Mouse (Mus musculus) ovary, postnatal 10 days (tissue): ENCODE measurements at regions not wholly inside any gene's neighbourhood (a gene's known extent, or its start where the extent isn't known, plus 50 kb on each side); places are given as distances from the start of the nearest gene placed in this dataset.
A peak's percentile ranks its signal among the peaks of the same experiment; 100 is the strongest.

Experiments used
- DNase-seq: peaks from one replicate; pipeline ENCODE4 v3.0.0; 2022; ENCODE audit warnings: low spot score

- no peak for DNase-seq
Measured at GRCm38 (mm10) chr15:68635633-68636032, 2134.9 kb upstream of the Lrrc6 start.

DNA sequence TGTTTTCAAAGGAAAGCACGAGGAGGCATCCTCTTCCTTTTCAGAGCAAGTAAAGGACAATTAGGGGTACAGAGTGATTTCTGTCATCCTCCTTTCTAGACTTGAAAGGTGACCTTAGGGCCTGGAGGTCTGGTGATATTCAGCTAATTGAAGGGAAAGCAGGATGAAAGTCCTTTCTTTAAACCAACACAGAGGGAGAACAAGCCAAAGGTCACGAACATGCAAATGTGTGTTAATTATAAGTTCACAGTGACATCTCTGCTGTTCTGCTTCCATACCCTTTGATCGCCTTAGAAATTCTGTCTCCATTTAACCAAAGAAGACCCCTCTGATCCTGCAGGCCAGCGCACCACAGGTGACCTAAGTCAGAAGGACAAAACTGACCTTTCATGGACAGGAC is 2126.3 kb upstream of the Lrrc6 start:
- no peak for DNase-seq

GRCm38 (mm10) chr15:68624831-68625230 is 2124.1 kb upstream of the Lrrc6 start:
- no peak for DNase-seq

GRCm38 (mm10) chr15:68620417-68621214 is 2119.9 kb upstream of the Lrrc6 start:
- DNase-seq = no peak

DNA sequence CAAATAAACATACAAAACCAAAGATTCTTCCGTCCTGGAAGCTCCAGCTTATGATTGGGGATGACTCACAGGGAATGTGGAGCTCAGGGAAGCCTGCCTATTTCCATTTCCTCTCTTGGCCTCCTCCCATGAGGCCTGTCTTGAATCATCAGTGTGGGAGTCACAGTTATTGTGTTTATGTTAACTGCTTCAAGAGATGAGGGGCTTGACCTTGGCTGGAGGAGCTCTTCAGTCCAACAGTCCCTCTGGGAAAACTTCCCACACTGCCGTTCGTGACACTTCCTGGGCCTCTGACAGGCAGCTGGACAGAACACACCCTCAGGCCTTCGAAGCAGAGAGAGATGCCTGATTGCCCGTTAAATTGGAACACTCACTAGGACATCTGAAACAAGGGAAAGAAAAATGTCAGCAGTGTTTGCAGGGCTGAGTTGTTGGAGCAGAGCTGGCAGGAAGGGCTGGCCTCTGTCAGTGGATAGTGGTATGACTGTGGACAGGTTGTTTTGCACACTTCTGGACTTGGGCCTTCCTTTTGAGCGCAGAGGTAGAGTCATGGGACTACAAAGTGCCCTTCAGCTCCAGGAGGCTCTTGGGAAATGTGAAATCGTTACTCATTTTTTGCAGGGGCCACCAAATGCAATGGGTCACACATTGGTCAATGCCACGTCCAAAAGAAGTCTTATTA is 2105.5 kb upstream of the Lrrc6 start:
- peak; percentile 25 for DNase-seq

DNA sequence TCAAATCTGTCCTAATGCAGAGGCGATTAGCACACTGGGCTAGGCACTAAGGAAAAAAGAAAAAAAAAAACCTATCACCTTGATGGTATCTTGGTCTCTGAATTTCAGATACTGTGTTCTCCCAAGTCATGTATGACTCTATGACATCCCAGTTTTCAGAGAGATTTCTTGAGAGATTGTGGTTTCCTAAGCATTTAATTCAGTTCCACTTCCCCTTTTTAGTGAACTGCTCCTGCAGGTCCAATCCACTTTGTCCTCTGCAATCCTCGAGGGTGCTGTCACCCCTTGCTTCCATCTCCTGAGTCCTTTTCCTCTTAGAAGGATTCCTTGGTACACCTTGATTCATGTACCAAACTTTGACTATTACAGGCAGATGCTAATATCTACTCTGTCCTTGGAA is 2104.8 kb upstream of the Lrrc6 start:
- no peak for DNase-seq

DNA sequence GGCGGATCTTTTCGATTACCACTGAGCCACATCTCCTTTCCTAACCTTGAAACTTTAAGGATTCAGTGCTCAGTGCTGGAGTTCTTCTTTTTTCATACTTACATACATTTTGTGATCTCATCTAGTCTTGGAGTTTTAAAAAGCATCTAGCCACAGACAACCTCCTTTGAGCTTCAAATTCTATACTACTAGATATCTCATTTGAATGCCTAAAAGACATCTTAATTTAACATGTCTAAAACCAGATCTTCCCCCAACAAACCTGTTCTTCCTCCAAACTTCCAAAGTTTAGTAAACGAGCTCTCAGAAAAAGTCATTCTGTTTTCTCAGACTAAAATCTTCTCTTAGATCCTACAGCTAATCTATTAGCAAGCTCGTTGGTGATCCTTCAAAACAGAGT is 2081.5 kb upstream of the Lrrc6 start:
- no peak for DNase-seq

DNA sequence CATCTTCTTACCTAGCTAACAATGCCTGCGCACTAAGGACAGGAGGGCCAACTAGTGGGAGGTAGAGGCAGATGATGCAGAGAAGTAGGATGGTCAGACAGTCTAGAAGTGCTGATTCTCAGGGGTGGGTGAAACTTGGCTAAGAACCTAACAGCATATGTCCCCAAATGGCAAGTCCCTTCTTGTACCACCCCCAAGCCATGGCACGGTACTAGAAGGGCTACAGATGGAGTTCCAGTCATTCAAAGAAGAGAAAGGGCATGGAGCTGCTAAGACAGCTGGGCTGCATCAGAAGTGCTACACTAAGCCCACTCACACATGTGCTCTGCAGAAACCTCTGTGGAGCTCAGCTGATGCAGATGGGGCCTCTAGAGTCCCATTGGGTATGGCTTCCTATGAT is 2078.8 kb upstream of the Lrrc6 start:
- DNase-seq = no peak

- no peak for DNase-seq
Measured at GRCm38 (mm10) chr15:68560654-68561053, 2059.9 kb upstream of the Lrrc6 start.

DNA sequence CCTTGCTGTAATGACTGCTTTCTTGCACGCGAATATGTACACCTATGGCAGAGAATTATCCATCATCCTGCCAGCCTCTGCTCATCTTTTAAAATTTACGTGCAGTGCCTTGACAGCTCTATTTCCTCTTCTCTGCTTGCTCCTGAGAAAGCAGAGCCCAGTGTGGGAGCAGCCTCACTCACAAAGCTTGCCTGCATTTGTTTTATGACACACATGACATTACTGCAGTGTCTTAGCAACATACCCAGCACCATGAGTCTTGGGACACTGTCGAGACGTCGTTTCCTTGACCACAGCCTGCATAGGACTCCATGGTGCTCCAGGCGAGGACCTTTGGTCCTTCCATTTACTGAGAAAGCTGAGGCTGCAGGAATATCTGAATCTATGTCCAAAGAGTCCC is 2055.4 kb upstream of the Lrrc6 start:
- DNase-seq = no peak

DNA sequence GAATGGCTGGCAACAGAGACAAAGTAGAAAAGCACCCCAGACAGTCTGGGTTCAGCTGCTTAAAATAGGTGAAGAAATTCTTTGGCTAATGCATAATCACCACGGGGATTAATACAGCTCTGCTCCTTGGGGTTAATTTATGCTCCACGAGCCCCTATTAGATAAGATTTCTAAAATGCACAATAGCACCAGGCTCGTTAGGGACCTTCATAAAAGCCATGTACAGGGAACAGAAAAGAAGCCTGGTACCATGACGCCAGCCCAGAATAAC is 2035.3 kb upstream of the Lrrc6 start:
- DNase-seq = no peak

- DNase-seq = no peak
Measured at GRCm38 (mm10) chr15:68535297-68536054, 2034.8 kb upstream of the Lrrc6 start.

- DNase-seq = no peak
Measured at GRCm38 (mm10) chr15:68520759-68521158, 2020.0 kb upstream of the Lrrc6 start.

GRCm38 (mm10) chr15:68512431-68512830 is 2011.7 kb upstream of the Lrrc6 start:
- DNase-seq = no peak

GRCm38 (mm10) chr15:68508190-68508589 is 2007.5 kb upstream of the Lrrc6 start:
- no peak for DNase-seq

DNA sequence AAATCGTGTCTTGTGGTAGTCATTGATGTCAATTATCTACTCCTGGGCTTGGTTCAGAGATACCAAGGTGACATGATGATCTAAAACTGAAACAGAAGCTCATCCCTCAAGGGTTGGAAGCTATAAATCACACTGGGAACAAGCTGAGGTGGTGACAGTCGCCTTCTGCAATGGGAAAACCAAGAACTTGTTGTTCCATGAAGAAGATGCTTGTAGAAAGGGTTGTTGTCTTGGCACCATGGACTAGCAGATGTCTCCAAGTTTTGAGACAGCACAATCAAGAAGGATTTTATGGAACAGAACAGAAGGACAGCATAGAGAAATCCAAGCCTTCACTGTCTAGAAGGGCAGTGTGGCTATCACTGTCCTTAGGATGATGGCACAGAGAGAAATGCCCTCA is 2005.4 kb upstream of the Lrrc6 start:
- DNase-seq = no peak

DNA sequence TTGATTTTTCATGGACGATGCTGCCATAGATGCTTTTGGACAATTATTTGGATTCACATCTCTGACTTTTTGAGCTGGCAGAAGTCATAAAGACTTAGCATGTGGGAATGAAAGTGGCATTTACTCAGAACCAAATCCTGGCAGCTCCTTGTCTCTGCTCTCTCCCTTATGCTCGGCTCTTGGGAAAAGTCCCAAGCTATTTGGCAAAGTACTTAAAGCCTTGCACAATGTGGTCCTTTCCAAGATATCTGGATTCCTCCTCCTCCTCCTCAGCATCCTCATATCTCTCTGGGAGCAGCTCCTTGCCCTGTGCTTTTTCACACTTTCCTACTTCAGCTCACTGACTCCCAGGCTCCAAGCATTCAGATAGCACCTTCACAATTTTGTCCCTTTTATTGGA is 1995.7 kb upstream of the Lrrc6 start:
- DNase-seq = no peak

DNA sequence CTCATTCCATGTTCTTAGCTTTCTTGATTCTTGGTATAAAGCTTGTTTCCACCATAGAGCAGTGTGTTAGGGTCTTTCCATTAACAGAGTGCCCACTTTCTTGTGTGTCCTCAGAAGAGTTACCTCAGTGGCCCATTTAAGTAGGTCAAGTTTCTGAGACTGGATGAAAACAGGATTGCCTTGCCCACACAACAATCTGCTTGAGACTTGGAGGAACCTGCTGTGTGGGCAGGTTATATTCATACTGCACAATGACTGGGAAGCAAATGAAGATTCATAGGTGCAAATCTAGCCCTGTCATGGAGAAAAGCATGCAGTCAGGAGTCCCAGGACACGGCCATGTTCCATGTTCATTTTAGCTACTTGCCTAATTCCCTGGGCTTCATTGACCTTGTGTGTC is 1984.1 kb upstream of the Lrrc6 start:
- DNase-seq = no peak

GRCm38 (mm10) chr15:68477745-68478144 is 1977.0 kb upstream of the Lrrc6 start:
- no peak for DNase-seq

DNA sequence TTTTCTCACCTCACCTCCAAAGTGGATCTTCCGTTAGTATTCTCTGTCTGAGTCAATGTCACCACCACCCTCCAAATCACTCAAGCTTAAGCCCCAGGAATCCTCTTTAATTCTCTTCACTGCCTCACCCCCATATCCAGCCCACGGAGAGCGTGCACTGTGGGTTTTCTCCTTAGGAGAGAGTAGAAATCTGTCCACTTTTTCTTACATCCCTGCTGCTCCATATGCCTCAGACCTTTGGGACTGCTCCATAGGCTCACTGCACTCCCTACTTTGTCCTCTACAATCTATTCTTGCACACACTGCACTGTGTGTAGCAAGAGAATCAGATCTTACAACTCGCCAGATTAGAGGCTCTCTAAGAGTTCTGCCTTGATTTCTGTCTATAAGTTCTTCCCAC is 1971.2 kb upstream of the Lrrc6 start:
- no peak for DNase-seq

DNA sequence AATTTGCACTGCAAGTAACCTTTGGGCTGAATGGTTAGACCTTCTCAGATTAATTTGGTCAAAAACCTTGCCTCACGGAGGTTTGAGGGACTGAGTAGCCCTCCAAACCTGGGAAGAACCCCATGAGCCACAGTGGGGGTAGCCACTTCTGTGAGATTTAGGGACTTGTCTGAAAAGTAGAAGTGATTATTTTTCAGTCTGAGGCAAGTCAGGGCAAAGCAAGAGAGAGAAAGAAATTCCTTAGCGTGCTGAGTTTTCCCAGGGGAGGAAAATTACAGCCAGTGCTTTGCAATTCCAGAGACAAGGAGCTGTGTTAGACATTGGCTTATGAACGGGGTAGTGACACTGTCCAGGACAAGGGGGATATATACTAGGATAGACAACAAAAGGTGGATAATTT is 1962.1 kb upstream of the Lrrc6 start:
- DNase-seq = no peak

GRCm38 (mm10) chr15:68457239-68457638 is 1956.5 kb upstream of the Lrrc6 start:
- DNase-seq = no peak

DNA sequence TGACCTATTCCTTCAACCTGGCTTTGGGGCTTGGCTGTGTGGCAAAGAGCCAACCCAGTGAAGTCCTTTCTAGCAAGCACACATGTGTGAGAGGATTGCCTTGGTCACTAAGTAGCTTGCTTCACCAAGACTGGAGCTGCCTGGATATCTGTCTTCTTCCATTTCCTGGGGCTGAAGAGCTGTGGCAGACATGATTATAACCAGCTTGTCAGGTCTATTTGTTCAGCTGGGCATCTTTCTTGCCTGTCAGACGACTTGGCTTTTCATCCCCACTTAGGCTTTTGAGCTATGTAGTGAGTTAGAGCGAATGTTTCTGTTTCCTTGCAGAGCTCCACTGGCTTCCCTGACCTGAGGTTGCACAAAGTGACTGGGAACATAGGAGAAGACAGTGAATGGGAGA is 1951.3 kb upstream of the Lrrc6 start:
- no peak for DNase-seq
